Mouse (Mus musculus): Measurements from ENCODE around the gene Olfr457. TPM values are rescaled to one million over a fixed set of nuclear protein-coding genes. Genes with fewer than 3 reads are reported as not detected.

The Olfr457 gene
- polyA plus RNA-seq, 1 experiment, result not detected

GRCm38 (mm10) chr6:42447381-42447780 lies 28.8 kb downstream of the Olfr457 start:
- 74% methylated on average over 2 of the region's 2 CpGs for WGBS
- Histone ChIP-seq H3K4me3 (replicated peaks; ENCODE audit: extremely low read depth, low read depth, low read length) (no peak overlapping the region), H3K4me1 (ENCODE audit: control insufficient read depth, insufficient read depth, low read length) (no peaks in the 10 kb centered on the region)
- TF ChIP-seq CTCF (IDR thresholded peaks at IDR 0.05; ENCODE audit: insufficient read depth, low read length) (no peak), POLR2A (IDR thresholded peaks at IDR 0.05; ENCODE audit: borderline replicate concordance, extremely low read depth, low read depth, low read length) (no peak)
- DNase-seq, result no peak

- 29% methylated on average over 2 of the region's 2 CpGs for WGBS
- TF ChIP-seq POLR2A (IDR thresholded peaks at IDR 0.05; ENCODE audit: borderline replicate concordance, extremely low read depth, low read depth, low read length) (no peak), CTCF (IDR thresholded peaks at IDR 0.05; ENCODE audit: insufficient read depth, low read length) (no peak)
Measured at GRCm38 (mm10) chr6:42444491-42444890, 31.6 kb downstream of the Olfr457 start.

GRCm38 (mm10) chr6:42441395-42441794 lies 34.7 kb downstream of the Olfr457 start:
- no peak overlapping the region for H3K4me3 ChIP-seq (replicated peaks; ENCODE audit: extremely low read depth, low read depth, low read length)
- TF ChIP-seq CTCF (IDR thresholded peaks at IDR 0.05; ENCODE audit: insufficient read depth, low read length) (no peak), POLR2A (IDR thresholded peaks at IDR 0.05; ENCODE audit: borderline replicate concordance, extremely low read depth, low read depth, low read length) (no peak)
- DNase-seq, result no peak
- WGBS, result 45% methylated on average over 2 of the region's 2 CpGs
- H3K4me1 ChIP-seq (ENCODE audit: control insufficient read depth, insufficient read depth, low read length), result no peaks in the 10 kb centered on the region

More at GRCm38 (mm10) chr6:42444491-42444890, 31.6 kb downstream of the Olfr457 start:
- no peak for DNase-seq
- Histone ChIP-seq H3K4me1 (ENCODE audit: control insufficient read depth, insufficient read depth, low read length) (no peaks in the 10 kb centered on the region), H3K4me3 (replicated peaks; ENCODE audit: extremely low read depth, low read depth, low read length) (no peak overlapping the region)

- Histone ChIP-seq H3K4me1 (ENCODE audit: control insufficient read depth, insufficient read depth, low read length) (no peaks in the 10 kb centered on the region), H3K4me3 (replicated peaks; ENCODE audit: extremely low read depth, low read depth, low read length) (no peak overlapping the region)
- no peak for TF ChIP-seq POLR2A (IDR thresholded peaks at IDR 0.05; ENCODE audit: borderline replicate concordance, extremely low read depth, low read depth, low read length)
- no peak for TF ChIP-seq CTCF (IDR thresholded peaks at IDR 0.05; ENCODE audit: insufficient read depth, low read length)
- DNase-seq, result no peak
- 78% methylated on average over 2 of the region's 2 CpGs for WGBS
Measured at GRCm38 (mm10) chr6:42435490-42435889, 40.6 kb downstream of the Olfr457 start.

- no peak for DNase-seq
- TF ChIP-seq CTCF (IDR thresholded peaks at IDR 0.05; ENCODE audit: insufficient read depth, low read length) (no peak), POLR2A (IDR thresholded peaks at IDR 0.05; ENCODE audit: borderline replicate concordance, extremely low read depth, low read depth, low read length) (no peak)
- no peak within 1 kb of the TSS for H3K4me3 ChIP-seq (replicated peaks; ENCODE audit: extremely low read depth, low read depth, low read length)
- no peaks in the 10 kb centered on the region for H3K4me1 ChIP-seq (ENCODE audit: control insufficient read depth, insufficient read depth, low read length)
- 45% methylated on average over 6 of the region's 6 CpGs for WGBS
Measured at GRCm38 (mm10) chr6:42434446-42434845, 41.7 kb downstream of the Olfr457 start, which contains the start of gene Tas2r126. TSS of gene Tas2r126 (plus strand) at chr6:42434535.

GRCm38 (mm10) chr6:42433554-42433953 lies 42.6 kb downstream of the Olfr457 start:
- no peaks in the 10 kb centered on the region for H3K4me1 ChIP-seq (ENCODE audit: control insufficient read depth, insufficient read depth, low read length)
- H3K4me3 ChIP-seq (replicated peaks; ENCODE audit: extremely low read depth, low read depth, low read length), result no peak overlapping the region
- WGBS, result 27% methylated on average over 2 of the region's 2 CpGs
- no peak for DNase-seq
- no peak for TF ChIP-seq POLR2A (IDR thresholded peaks at IDR 0.05; ENCODE audit: borderline replicate concordance, extremely low read depth, low read depth, low read length)
- TF ChIP-seq CTCF (IDR thresholded peaks at IDR 0.05; ENCODE audit: insufficient read depth, low read length), result no peak

- no peak for DNase-seq
- no peak for TF ChIP-seq CTCF (IDR thresholded peaks at IDR 0.05; ENCODE audit: insufficient read depth, low read length)
- no peak for TF ChIP-seq POLR2A (IDR thresholded peaks at IDR 0.05; ENCODE audit: borderline replicate concordance, extremely low read depth, low read depth, low read length)
- Histone ChIP-seq H3K4me1 (ENCODE audit: control insufficient read depth, insufficient read depth, low read length) (no peaks in the 10 kb centered on the region), H3K4me3 (replicated peaks; ENCODE audit: extremely low read depth, low read depth, low read length) (no peak overlapping the region)
- 82% methylated on average over 4 of the region's 4 CpGs for WGBS
Measured at GRCm38 (mm10) chr6:42426337-42426736, 49.8 kb downstream of the Olfr457 start.

GRCm38 (mm10) chr6:42424472-42424871 lies 51.7 kb downstream of the Olfr457 start:
- H3K4me3 ChIP-seq (replicated peaks; ENCODE audit: extremely low read depth, low read depth, low read length), result no peak overlapping the region
- TF ChIP-seq CTCF (IDR thresholded peaks at IDR 0.05; ENCODE audit: insufficient read depth, low read length), result no peak
- TF ChIP-seq POLR2A (IDR thresholded peaks at IDR 0.05; ENCODE audit: borderline replicate concordance, extremely low read depth, low read depth, low read length), result no peak
- WGBS, result 79% methylated on average over 3 of the region's 3 CpGs
- no peaks in the 10 kb centered on the region for H3K4me1 ChIP-seq (ENCODE audit: control insufficient read depth, insufficient read depth, low read length)
- DNase-seq, result no peak

- whole genome bisulfite sequencing, result 49% methylated on average over 2 of the region's 2 CpGs
- Histone ChIP-seq H3K4me1 (ENCODE audit: control insufficient read depth, insufficient read depth, low read length) (no peaks in the 10 kb centered on the region), H3K4me3 (replicated peaks; ENCODE audit: extremely low read depth, low read depth, low read length) (no peak overlapping the region)
- no peak for DNase-seq
- TF ChIP-seq POLR2A (IDR thresholded peaks at IDR 0.05; ENCODE audit: borderline replicate concordance, extremely low read depth, low read depth, low read length) (no peak), CTCF (IDR thresholded peaks at IDR 0.05; ENCODE audit: insufficient read depth, low read length) (no peak)
Measured at GRCm38 (mm10) chr6:42421439-42421838, 54.7 kb downstream of the Olfr457 start.

GRCm38 (mm10) chr6:42419443-42419842 lies 56.7 kb downstream of the Olfr457 start:
- TF ChIP-seq POLR2A (IDR thresholded peaks at IDR 0.05; ENCODE audit: borderline replicate concordance, extremely low read depth, low read depth, low read length) (no peak), CTCF (IDR thresholded peaks at IDR 0.05; ENCODE audit: insufficient read depth, low read length) (no peak)
- DNase-seq, result no peak
- no peaks in the 10 kb centered on the region for H3K4me1 ChIP-seq (ENCODE audit: control insufficient read depth, insufficient read depth, low read length)
- no peak overlapping the region for H3K4me3 ChIP-seq (replicated peaks; ENCODE audit: extremely low read depth, low read depth, low read length)
- 82% methylated on average over 2 of the region's 2 CpGs for WGBS

Other genes with a start within 250 kb of the Olfr457 start
- 39.4 and 47.4 TPM in 2 replicates for gene Gstk1, start 230.4 kb downstream of the Olfr457 start, polyA plus RNA-seq (2012; rRNA removed)
- 5.7 and 7.2 TPM in 2 replicates for gene Tmem139, start 214.4 kb downstream of the Olfr457 start, polyA plus RNA-seq (2012; rRNA removed)
- 24.2 and 36.7 TPM in 2 replicates for gene Casp2, start 211.3 kb downstream of the Olfr457 start, polyA plus RNA-seq (2012; rRNA removed)
- gene Clcn1, start 189.7 kb downstream of the Olfr457 start, polyA plus RNA-seq (2012; rRNA removed), result 0.34 and 1.5 TPM in 2 replicates
- 0.42 and 0.45 TPM in 2 replicates for gene Fam131b, start 151.7 kb downstream of the Olfr457 start, polyA plus RNA-seq (2012; rRNA removed)
- gene Zyx, start 126.7 kb downstream of the Olfr457 start, polyA plus RNA-seq (2012; rRNA removed), result 311 and 352 TPM in 2 replicates
- 22.4 and 26.7 TPM in 2 replicates for gene Epha1, start 103.1 kb downstream of the Olfr457 start, polyA plus RNA-seq (2012; rRNA removed)
- 0.63 and 0.92 TPM in 2 replicates for gene Tas2r143, start 76.1 kb downstream of the Olfr457 start, polyA plus RNA-seq (2012; rRNA removed)
- 0.50 TPM in 1 of 2 replicates, not detected in the other for gene Tas2r135, start 70.9 kb downstream of the Olfr457 start, polyA plus RNA-seq (2012; rRNA removed)
- gene Tas2r126, start 41.8 kb downstream of the Olfr457 start, polyA plus RNA-seq (2012; rRNA removed), result 0.22 TPM in 1 of 2 replicates, not detected in the other
- not detected in 2 replicates for gene Olfr458, start 11.1 kb downstream of the Olfr457 start, polyA plus RNA-seq (2012; rRNA removed)
- gene Olfr456, start 10.9 kb upstream of the Olfr457 start, polyA plus RNA-seq (2012; rRNA removed), result not detected in 2 replicates
- not detected in 2 replicates for gene Olfr455, start 71.3 kb upstream of the Olfr457 start, polyA plus RNA-seq (2012; rRNA removed)
- gene Tcaf3, start 121.4 kb upstream of the Olfr457 start, polyA plus RNA-seq (2012; rRNA removed), result not detected in 2 replicates
- 1.3 and 3.7 TPM in 2 replicates for gene Tcaf2, start 168.9 kb upstream of the Olfr457 start, polyA plus RNA-seq (2012; rRNA removed)
- 17.6 and 25.2 TPM in 2 replicates for gene Tcaf1, start 233.8 kb upstream of the Olfr457 start, polyA plus RNA-seq (2012; rRNA removed)